Mouse (Mus musculus) liver, embryonic 13.5 days (tissue): Measurements from ENCODE around the gene Slc28a1. TPM values are rescaled to one million over a fixed set of nuclear protein-coding genes. Genes with fewer than 3 reads are reported as not detected.

ENCODE experiments used
- ATAC-seq: fragments of 200-750 bp; cut with Nextera tagmentation; 2 replicates; pipeline ENCODE4 v1.8.0; 2017; ENCODE audit warnings: low read depth, mild to moderate bottlenecking, moderate number of reproducible peaks, moderate library complexity
- DNase-seq: peaks from one replicate; pipeline ENCODE4 v3.0.0; 2022
- H3K27ac ChIP-seq: fragments of 300-500 bp; sonication (generic); 2 replicates; pipeline ENCODE4 v1.5.1; 2015; ENCODE audit warnings: moderate library complexity, mild to moderate bottlenecking, inconsistent platforms
- H3K27me3 ChIP-seq: fragments of 300-500 bp; sonication (generic); 2 replicates; pipeline ENCODE4 v1.6.1; 2015; ENCODE audit warnings: mild to moderate bottlenecking, inconsistent platforms
- H3K36me3 ChIP-seq: fragments of 300-500 bp; sonication (generic); 2 replicates; pipeline ENCODE4 v1.6.1; 2015; ENCODE audit warnings: mild to moderate bottlenecking, inconsistent platforms
- H3K4me1 ChIP-seq: fragments of 300-500 bp; sonication (generic); replicated peaks from 2 replicates; pipeline ENCODE4 v1.6.1; 2015; ENCODE audit warnings: inconsistent platforms
- H3K4me2 ChIP-seq: fragments of 300-500 bp; sonication (generic); 2 replicates; pipeline ENCODE4 v1.6.1; 2015; ENCODE audit warnings: inconsistent platforms, mild to moderate bottlenecking, moderate library complexity
- H3K4me3 ChIP-seq: fragments of 300-500 bp; sonication (generic); replicated peaks from 2 replicates; pipeline ENCODE4 v1.5.1; 2015; ENCODE audit warnings: mild to moderate bottlenecking, inconsistent platforms
- H3K9ac ChIP-seq: fragments of 300-500 bp; sonication (generic); 2 replicates; pipeline ENCODE4 v1.6.1; 2015; ENCODE audit warnings: mild to moderate bottlenecking, inconsistent platforms
- H3K9me3 ChIP-seq: fragments of 300-500 bp; sonication (generic); replicated peaks from 2 replicates; pipeline ENCODE4 v1.6.1; 2016; ENCODE audit warnings: inconsistent platforms
- WGBS: fragments of 180-500 bp; shearing (Covaris S2); methylation state at CpG from one replicate; pipeline ENCODE4 v1.1.7; 2015; ENCODE audit not compliant: insufficient replicate concordance; 5-methylcytosine and 5-hydroxymethylcytosine counted together
- polyA plus RNA-seq: library from polyadenylated mRNA; unstranded; fragments of >200 nt; fragmentation: Nextera tagmentation; extraction: Ambion mirVana; gene quantifications from 2 replicates; pipeline ENCODE4 v1.2.1, GENCODE M21; 2015

The Slc28a1 gene
- polyA plus RNA-seq, 1 experiment from 2014 or later = 0.54 TPM

- Histone ChIP-seq H3K27me3 (no peaks in the 10 kb centered on the region), H3K27ac (no peak overlapping the region), H3K36me3 (no peaks in the 10 kb centered on the region), H3K4me3 (no peak overlapping the region), H3K9me3 (no peaks in the 10 kb centered on the region), H3K4me1 (peaks cover 11% of the 10 kb centered on the region), H3K9ac (no peak overlapping the region), H3K4me2 (no peak overlapping the region)
- ATAC-seq (no peak), DNase-seq (no peak)
- WGBS = 61% methylated on average over 5 of the region's 5 CpGs
These were observed 14.3 kb upstream of the Slc28a1 start for GRCm38 (mm10) chr7:81100341-81100740.

GRCm38 (mm10) chr7:81102854-81103253 lies 11.7 kb upstream of the Slc28a1 start:
- DNase-seq (no peak), ATAC-seq (0 out of 2 replicates have a peak, but pooled peaks have one; percentile 58)
- no peak overlapping the region for H3K4me2 ChIP-seq
- 0 out of 2 replicates have a peak, but pooled peaks cover 2% of the 10 kb centered on the region for H3K27me3 ChIP-seq
- 55% methylated on average over 7 of the region's 7 CpGs for WGBS
- no peaks in the 10 kb centered on the region for H3K36me3 ChIP-seq
- H3K4me1 ChIP-seq = peaks cover 11% of the 10 kb centered on the region
- no peaks in the 10 kb centered on the region for H3K9me3 ChIP-seq
- no peak overlapping the region for H3K4me3 ChIP-seq
- H3K9ac ChIP-seq = no peak overlapping the region
- H3K27ac ChIP-seq = no peak overlapping the region

- Histone ChIP-seq H3K9ac (no peak overlapping the region), H3K27me3 (0 out of 2 replicates have a peak, but pooled peaks cover 2% of the 10 kb centered on the region), H3K9me3 (no peaks in the 10 kb centered on the region), H3K4me1 (peaks cover 11% of the 10 kb centered on the region), H3K4me2 (no peak overlapping the region), H3K36me3 (no peaks in the 10 kb centered on the region), H3K27ac (no peak overlapping the region), H3K4me3 (no peak overlapping the region)
- WGBS = 54% methylated on average over 4 of the region's 4 CpGs
- no peak for DNase-seq
- ATAC-seq = no peak
These were observed 9.1 kb upstream of the Slc28a1 start for GRCm38 (mm10) chr7:81105525-81105924.

GRCm38 (mm10) chr7:81108226-81108625 lies 6.4 kb upstream of the Slc28a1 start:
- DNase-seq = no peak
- Histone ChIP-seq H3K36me3 (no peaks in the 10 kb centered on the region), H3K9ac (no peak overlapping the region), H3K9me3 (no peaks in the 10 kb centered on the region), H3K4me3 (no peak overlapping the region), H3K27ac (no peak overlapping the region), H3K4me1 (0 out of 2 replicates have a peak, but pooled peaks cover 5% of the 10 kb centered on the region), H3K27me3 (peaks cover 8% of the 10 kb centered on the region; the same call in 1 of the 2 replicates), H3K4me2 (no peak overlapping the region)
- no peak for ATAC-seq
- WGBS = 63% methylated on average over 5 of the region's 5 CpGs

GRCm38 (mm10) chr7:81109717-81110651 lies 4.6 kb upstream of the Slc28a1 start:
- no peaks in the 10 kb centered on the region for H3K36me3 ChIP-seq
- no peaks in the 10 kb centered on the region for H3K4me1 ChIP-seq
- no peak overlapping the region for H3K27ac ChIP-seq
- ATAC-seq (no peak), DNase-seq (no peak)
- no peak overlapping the region for H3K4me2 ChIP-seq
- no peaks in the 10 kb centered on the region for H3K9me3 ChIP-seq
- no peak overlapping the region for H3K4me3 ChIP-seq
- peaks cover 11% of the 10 kb centered on the region; the same call in 1 of the 2 replicates for H3K27me3 ChIP-seq
- H3K9ac ChIP-seq = no peak overlapping the region
- 46% methylated on average over 9 of the region's 9 CpGs for WGBS

- Histone ChIP-seq H3K4me1 (no peaks in the 10 kb centered on the region), H3K4me3 (no peak overlapping the region), H3K27me3 (peaks cover 9% of the 10 kb centered on the region; the same call in 1 of the 2 replicates), H3K36me3 (no peaks in the 10 kb centered on the region), H3K9ac (no peak overlapping the region), H3K9me3 (no peaks in the 10 kb centered on the region), H3K27ac (no peak overlapping the region), H3K4me2 (no peak overlapping the region)
- no peak for DNase-seq
- no peak for ATAC-seq
- 63% methylated on average over 4 of the region's 4 CpGs for WGBS
These were observed 3.8 kb upstream of the Slc28a1 start for GRCm38 (mm10) chr7:81110791-81111190.

- 71% methylated on average over 2 of the region's 2 CpGs for WGBS
- no peak overlapping the region for H3K4me2 ChIP-seq
- no peak overlapping the region for H3K9ac ChIP-seq
- no peak overlapping the region for H3K4me3 ChIP-seq
- H3K36me3 ChIP-seq = no peaks in the 10 kb centered on the region
- H3K4me1 ChIP-seq = no peaks in the 10 kb centered on the region
- DNase-seq (no peak), ATAC-seq (no peak)
- H3K27ac ChIP-seq = no peak overlapping the region
- H3K9me3 ChIP-seq = no peaks in the 10 kb centered on the region
- H3K27me3 ChIP-seq = peaks cover 8% of the 10 kb centered on the region; the same call in 1 of the 2 replicates
These were observed 2.9 kb upstream of the Slc28a1 start for GRCm38 (mm10) chr7:81111729-81112128.

- no peak for DNase-seq
These were observed 1.8 kb upstream of the Slc28a1 start for GRCm38 (mm10) chr7:81112686-81113360.

GRCm38 (mm10) chr7:81121099-81121498 lies 6.5 kb downstream of the Slc28a1 start:
- WGBS = 47% methylated on average over 3 of the region's 3 CpGs
- ATAC-seq (no peak), DNase-seq (no peak)
- Histone ChIP-seq H3K36me3 (no peaks in the 10 kb centered on the region), H3K9ac (no peak overlapping the region), H3K4me3 (no peak overlapping the region), H3K27me3 (no peaks in the 10 kb centered on the region), H3K4me1 (peaks cover 39% of the 10 kb centered on the region), H3K9me3 (no peaks in the 10 kb centered on the region), H3K27ac (no peak overlapping the region), H3K4me2 (no peak overlapping the region)

More at GRCm38 (mm10) chr7:81112686-81113360, 1.8 kb upstream of the Slc28a1 start:
- no peaks in the 10 kb centered on the region for H3K9me3 ChIP-seq
- H3K27ac ChIP-seq = no peak overlapping the region
- H3K36me3 ChIP-seq = no peaks in the 10 kb centered on the region
- no peak overlapping the region for H3K4me3 ChIP-seq
- no peak overlapping the region for H3K9ac ChIP-seq
- ATAC-seq = no peak
- H3K4me2 ChIP-seq = no peak overlapping the region
- WGBS = 40% methylated on average over 6 of the region's 6 CpGs
- H3K27me3 ChIP-seq = peaks cover 8% of the 10 kb centered on the region; the same call in 1 of the 2 replicates
- no peaks in the 10 kb centered on the region for H3K4me1 ChIP-seq

GRCm38 (mm10) chr7:81122808-81123207 lies 8.2 kb downstream of the Slc28a1 start:
- Histone ChIP-seq H3K9me3 (no peaks in the 10 kb centered on the region), H3K4me2 (peak overlapping the region; percentile 69), H3K4me3 (peak overlapping the region; percentile 25), H3K4me1 (peaks cover 42% of the 10 kb centered on the region), H3K27me3 (no peaks in the 10 kb centered on the region), H3K27ac (peak overlapping the region; percentile 88), H3K36me3 (no peaks in the 10 kb centered on the region), H3K9ac (peak overlapping the region; percentile 31; the same call in 1 of the 2 replicates)
- 44% methylated on average over 2 of the region's 2 CpGs for WGBS
- DNase-seq (no peak), ATAC-seq (no peak)

- 20% methylated on average over 5 of the region's 5 CpGs for WGBS
- Histone ChIP-seq H3K4me1 (peaks cover 42% of the 10 kb centered on the region), H3K9me3 (no peaks in the 10 kb centered on the region), H3K9ac (peak overlapping the region; percentile 31), H3K36me3 (no peaks in the 10 kb centered on the region), H3K27me3 (no peaks in the 10 kb centered on the region; the same call in 1 of the 2 replicates), H3K4me2 (peak overlapping the region; percentile 69), H3K27ac (peak overlapping the region; percentile 88), H3K4me3 (peak overlapping the region; percentile 25)
- ATAC-seq (peak; percentile 63), DNase-seq (peak; percentile 46)
These were observed 9.0 kb downstream of the Slc28a1 start for GRCm38 (mm10) chr7:81123553-81123952.
